Mouse (Mus musculus): ENCODE measurements around the gene Stx1b.
"Not testable (repeated sequence)": the region's sequence is repeated elsewhere in the genome, so short reads cannot be mapped to it uniquely, and the experiment has no call there.

Stx1b gene

DNA sequence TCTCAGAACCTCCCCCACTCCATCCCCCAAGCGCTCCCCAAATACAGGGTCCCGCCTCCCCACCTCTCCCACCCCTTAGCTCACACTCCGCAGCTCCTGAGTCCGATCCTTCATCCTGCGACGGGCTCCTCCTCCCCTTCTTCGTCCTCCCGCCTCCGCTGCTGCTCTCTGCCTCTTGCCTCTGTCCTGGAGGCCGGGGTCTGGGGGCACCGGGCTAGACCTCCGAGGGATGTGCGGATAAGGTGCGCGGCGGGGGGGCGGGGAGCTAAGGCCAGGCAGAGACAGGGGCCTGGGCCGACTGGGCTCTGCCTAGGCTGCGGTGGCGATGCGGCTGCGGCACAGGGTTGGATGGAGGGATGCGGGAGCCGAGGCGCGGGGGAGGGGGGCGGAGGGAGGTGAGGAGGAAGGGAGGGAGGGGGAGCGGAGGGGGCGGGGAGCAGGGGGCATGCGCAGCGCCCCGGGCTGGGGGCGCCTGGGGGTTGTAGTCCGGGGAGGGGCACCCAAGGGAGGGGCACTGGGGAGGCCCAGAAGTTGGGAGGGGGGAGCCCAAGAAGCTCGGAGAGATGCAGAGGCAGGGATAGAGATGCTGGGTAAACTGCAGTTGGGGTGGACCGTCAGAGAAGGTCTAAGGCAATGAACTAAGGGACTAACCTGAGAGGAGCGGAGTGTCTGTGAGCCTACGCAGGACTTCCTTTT lies at the start of gene Stx1b, which contains the start of gene Stx4a:
TSS of gene Stx1b (minus strand) at position 374 of the 696 bp plus-strand sequence.
TSS of gene Stx4a (plus strand) at position 119 of the 696 bp plus-strand sequence.
- DNase-seq (ENCODE audit: low read depth) = no peak

DNA sequence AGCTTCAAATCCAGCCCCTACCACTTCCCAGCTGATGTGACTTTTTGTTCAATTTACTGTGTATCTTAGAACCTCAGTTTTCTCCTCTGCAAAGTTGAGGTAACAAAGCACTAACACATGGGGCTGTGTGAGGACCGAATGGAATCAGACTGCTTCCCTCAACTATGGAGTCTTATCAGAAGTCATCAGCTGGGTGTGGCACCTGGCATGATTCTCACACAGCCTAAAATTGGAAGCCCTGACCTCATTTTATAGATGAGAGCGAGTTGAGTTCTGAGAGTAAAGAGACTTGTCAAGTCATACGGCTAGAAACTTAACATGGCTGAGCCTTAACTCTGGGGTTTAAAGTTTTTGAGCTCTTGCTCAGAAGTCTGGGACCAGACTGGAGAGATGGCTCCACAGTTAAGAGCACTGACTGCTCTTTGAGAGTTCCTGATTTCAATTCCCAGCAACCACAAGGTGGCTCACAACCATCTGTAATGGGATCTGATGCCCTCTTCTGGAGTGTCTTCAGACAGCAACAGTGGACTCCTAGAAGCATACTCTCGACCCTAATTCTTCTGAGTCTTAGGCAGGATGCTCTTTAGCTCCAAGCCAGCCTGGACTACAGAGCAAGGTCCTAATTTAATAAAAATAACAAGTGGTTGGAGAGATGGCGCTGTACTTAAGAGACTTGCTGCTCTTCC lies 45.9 kb upstream of the Stx1b start:
- DNase-seq (ENCODE audit: low read depth) = no peak

DNA sequence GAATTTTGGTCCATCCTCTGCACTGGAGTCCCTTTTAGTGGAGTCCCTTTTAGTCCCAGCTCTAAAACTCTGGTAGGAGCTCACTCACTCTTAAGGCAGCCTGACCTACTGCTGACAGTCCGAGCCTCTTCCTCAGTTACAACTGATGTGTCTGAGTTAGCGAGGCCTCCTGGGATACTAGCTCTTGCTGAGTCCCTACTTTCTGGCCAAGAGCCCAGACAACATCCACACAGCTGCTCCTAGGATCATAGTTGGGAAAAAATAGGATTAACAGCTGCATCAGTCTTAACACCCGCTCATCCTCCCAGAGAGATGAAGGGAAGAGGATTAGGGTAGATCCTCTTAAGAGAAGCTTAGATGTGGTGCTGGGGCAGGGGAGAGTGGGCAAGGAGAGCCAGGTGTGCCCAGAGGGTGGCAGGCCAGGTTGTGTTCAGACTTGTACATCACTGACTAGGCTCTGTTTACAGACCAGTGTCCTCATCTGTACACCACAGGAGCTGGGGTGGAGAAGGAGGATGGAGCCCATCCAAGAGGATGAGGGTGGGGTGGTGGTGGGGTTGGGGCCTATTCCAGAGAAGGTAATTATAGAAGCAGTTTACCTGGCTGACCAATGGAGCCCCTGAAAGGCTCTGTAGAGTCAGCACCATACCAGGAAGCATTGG lies 44.9 kb upstream of the Stx1b start:
- DNase-seq (ENCODE audit: low read depth) = no peak

DNA sequence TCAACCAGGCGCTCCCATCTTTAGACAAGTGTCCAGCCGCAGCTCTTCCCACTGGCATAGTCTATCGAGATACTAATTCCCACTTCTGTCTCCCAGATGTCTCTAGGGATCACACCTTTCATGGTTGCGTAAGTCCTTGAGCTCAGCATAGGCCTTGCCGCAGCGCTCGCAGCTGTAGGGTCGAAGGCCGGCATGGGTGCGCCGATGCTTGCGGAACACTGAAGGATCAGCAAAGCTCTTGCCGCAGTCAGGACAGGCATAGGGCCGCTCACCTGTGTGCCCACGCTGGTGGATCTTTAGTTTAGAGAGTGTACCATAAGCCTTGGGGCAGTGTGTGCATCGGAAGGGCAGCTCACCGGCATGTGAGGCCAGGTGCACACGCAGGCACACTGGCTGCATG lies 43.3 kb upstream of the Stx1b start:
- DNase-seq (ENCODE audit: low read depth) = no peak

DNA sequence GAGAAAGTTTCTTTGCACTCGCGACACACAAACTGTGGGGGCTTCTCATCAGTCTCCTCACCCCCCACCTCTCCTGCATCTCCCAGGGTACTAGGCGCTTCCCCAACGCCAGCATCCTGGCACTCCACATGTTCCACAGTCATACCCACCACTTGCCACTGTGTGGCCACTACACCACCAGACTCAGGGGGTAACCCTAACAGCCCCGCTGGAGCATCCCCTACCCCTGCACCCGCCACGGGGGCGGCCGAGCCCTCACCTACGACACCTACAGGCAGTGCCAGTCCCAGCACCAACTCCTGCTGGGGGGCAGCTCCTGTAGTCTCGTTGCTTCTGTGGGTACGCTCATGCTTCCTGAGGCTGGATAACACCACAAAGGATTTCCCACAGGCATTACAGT lies 42.1 kb upstream of the Stx1b start:
- DNase-seq (ENCODE audit: low read depth) = no peak

DNA sequence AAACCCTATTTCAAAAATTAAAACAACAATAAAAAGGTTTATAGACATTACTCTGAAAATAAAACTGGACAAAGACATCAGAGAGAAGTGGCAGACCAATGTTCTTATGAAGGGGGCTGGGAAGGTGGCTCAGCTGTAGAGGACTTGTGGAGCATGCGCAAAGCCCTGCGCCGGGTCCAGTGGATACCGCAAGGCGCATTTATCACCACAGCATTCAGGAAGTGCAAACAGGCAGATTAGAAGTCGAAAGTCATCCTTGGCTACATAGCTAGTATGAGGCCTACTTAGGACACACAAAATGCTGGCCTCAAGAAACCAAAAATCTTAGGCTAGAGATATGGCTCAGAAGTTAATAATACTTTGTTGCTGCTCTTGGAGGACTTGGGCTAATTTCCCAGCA lies 33.9 kb upstream of the Stx1b start:
- no peak for DNase-seq (ENCODE audit: low read depth)

DNA sequence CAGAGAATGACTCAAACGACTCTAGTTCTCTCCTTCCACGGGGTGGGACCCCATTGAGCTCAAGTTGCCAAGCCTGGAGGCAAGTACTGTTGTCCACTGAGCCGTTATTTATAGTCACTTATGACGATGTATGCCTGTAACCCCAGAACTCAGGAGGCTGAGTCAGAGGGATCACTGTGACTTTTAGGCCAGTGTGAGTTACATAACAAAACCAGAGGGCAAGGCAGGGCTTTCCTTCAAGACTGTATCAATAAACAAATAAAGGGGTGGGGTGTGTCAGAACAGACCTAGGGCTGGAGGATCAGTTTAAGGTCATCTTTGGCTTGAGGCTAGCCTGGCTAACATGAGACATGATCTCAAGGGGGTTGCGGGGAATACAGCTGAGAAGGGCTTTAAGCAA lies 26.6 kb upstream of the Stx1b start:
- peak; percentile 46 for DNase-seq (ENCODE audit: low read depth)

DNA sequence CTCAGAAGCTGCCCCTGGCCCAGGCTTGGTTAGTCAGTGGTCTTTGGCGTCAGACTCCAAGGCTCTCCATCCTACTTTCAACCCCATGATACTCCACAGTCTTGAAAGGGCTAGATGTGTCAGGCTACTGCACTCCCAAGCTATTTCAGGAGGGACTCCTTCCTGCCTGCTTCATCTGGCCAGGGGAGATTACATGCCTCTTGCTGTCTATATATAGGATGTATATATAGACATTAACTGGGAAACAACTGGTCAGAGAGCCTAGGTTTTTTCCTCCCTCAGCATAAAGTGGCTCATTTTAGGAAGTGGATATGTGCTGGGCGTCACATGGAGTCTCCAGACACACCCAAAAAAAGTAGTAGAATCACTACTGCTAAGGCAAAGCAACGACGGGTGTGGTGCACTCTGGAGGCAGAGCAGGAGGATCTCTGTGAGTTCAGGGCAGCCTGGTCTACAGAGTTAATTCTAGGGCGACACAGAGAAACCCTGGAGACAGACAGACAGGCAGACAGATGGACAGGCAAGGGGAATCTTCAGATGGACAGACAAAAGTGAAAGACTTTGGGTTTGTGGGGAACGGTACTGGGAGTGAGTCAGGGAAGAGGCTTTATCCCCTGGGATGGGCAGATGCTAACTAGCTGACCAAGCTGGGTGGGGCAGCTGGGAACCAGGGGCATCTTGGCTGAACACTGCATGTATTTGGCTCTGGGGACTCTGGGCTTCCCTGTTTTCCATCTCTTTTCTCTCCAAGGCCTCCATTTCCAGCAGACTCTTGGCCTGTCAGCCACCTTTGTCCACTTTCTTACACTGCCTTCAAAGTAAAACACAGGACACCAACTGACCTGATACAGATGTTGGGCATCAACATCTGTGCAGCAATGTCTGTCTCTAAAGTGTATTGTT lies 25.9 kb upstream of the Stx1b start:
- DNase-seq (ENCODE audit: low read depth) = no peak

DNA sequence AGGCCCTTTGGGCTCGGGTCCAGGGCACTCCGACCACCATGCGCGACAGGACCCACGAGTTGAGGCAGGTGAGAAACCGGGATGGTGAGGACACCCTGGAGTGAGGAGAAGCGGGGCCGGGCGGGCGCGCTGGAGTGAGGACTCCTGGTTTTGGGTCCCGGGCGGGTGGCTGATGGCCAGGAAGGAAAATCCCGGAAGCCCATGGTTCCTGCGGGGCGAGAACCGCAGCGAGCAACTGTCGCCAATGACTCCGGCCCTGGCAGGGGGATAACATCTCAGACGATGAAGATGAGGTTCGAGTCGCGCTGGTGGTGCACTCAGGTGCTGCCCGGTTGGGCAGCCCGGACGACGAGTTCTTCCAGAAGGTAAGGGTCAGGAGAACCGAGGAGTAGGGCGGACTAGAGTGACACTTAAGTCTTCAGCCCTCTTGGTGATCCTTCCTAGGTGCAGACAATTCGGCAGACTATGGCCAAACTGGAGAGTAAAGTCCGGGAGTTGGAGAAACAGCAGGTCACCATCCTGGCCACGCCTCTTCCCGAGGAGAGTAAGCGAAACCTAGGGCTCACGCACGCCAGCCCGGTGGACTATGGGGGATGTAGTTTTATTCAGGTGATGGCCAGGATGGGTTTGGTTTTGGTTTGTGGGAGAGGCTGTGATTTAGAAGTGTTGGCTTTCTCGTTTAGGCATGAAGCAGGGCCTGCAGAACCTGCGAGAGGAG lies 17.8 kb upstream of the Stx1b start:
- DNase-seq (ENCODE audit: low read depth) = peak; percentile 58

DNA sequence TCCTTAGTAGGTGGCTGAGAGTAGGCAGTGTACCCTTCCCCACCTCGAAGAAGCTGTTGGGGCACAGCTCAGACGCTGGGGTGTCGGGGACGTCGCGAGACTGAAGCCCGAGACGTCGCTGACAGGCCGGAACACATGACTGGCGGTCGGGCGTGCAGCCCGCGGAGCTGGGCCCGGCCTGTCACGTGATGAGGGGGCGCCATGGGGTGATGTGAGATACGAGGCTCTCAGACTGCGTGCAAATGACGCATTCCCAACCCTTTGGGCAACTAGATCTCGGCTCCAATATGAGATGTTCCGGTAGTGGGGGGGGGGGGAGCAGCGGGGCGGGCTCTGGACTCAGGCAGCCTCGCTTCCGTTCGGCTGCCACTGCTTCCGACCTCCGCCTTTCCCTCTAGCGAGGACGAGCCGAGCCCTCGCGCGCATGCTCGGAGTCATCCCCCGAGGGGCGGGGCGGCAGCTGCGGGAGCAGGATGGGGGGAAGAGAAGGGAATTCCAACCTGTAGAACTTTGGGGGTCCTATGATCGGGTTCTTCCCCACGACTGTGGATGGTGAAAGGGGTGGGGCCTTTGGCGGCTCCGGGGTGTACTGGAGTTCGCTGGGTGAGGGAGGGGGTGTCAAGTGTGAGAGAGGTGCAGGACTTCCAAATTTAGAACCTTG lies 17.1 kb upstream of the Stx1b start:
- peak; percentile 92 for DNase-seq (ENCODE audit: low read depth)

DNA sequence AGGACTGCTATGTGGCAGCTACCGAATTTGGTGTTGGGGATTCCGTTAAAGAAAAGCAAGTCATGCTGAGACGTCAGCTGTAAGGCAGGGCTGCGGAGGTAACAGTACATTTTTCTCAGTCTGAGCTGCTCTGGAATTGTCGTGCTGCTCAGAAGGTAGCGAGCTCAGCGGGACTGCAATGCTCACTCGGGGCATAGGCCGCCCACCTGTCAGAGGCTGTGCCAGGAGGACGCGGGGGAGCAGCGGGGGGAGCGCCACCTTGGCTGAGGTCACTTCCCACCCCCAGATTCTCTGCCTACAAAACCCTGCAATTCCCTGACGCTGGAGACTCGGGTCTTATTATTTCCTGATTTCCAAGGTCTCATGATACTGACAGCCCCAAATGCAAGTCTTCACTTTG lies 16.5 kb upstream of the Stx1b start:
- DNase-seq (ENCODE audit: low read depth) = no peak

DNA sequence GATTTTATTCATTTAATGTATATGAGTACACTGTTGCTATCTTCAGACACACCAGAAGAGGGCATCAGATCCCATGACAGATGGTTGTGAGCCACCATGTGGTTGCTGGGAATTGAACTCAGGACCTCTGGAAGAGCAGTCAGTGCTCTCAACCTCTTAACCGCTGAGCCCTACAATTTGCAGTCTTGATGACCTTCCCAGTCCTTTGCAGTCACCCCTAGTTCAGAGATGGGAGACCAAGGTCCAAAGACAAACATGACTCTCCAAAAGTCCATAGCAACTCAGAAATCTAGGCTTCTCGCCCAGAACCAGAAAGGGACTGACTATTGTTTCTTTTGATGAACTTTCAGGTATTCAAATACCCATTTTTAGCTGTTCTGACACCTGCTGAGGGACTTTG lies 15.7 kb upstream of the Stx1b start:
- not testable (repeated sequence) for DNase-seq (ENCODE audit: low read depth)

DNA sequence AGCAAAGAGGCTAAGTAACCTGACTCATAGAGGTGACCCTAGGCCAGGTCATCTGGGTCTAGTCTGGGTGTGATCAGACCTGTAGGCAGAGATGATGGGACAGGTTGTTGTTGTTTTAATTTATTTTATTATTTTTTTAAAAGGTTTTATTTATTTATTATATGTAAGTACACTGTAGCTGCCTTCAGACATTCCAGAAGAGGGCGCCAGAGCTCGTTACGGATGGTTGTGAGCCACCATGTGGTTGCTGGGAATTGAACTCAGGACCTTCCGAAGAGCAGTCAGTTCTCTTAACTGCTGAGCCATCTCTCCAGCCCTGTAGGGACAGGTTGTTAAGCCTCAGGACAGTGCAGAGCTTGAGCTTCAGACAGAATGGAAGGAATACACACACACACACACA lies 13.5 kb upstream of the Stx1b start:
- DNase-seq (ENCODE audit: low read depth) = not testable (repeated sequence)

DNA sequence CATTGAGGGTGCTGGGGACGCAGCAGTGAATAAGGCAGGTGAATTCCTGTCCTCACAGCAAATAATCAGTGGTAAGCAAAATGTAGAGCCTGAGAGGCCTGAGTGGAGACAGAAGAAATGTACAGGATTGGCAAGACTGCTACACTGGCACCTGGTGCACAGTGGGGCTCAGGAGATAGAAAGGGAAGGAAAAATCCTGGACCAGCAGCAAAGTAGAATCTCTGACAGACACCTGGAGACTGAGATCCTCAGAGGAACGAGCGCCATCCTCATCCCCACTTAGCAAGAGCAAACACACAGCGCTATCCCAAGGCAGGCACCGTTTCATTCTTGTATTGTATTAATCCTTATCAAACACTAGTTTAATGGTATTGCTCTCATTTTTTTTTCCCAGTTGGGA lies 13.1 kb upstream of the Stx1b start:
- no peak for DNase-seq (ENCODE audit: low read depth)

DNA sequence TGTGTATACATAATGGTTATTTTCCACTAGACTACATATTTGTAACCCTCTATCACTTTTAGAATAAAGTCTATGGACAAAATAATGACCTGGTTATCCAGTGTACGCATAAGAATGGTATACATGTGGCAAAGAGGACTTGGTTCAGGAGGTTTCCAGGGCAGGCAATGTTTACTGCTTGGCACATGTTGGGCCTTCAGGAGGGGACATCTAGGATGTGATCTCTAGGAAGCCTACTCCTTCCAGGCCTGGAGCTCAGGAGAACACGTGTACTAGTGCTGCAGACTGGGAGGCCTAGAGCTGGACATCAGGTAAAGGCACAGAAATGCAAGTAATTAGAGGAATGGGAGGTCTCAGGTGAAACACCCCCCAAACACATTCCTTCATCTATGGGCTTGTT lies 11.2 kb upstream of the Stx1b start:
- no peak for DNase-seq (ENCODE audit: low read depth)

DNA sequence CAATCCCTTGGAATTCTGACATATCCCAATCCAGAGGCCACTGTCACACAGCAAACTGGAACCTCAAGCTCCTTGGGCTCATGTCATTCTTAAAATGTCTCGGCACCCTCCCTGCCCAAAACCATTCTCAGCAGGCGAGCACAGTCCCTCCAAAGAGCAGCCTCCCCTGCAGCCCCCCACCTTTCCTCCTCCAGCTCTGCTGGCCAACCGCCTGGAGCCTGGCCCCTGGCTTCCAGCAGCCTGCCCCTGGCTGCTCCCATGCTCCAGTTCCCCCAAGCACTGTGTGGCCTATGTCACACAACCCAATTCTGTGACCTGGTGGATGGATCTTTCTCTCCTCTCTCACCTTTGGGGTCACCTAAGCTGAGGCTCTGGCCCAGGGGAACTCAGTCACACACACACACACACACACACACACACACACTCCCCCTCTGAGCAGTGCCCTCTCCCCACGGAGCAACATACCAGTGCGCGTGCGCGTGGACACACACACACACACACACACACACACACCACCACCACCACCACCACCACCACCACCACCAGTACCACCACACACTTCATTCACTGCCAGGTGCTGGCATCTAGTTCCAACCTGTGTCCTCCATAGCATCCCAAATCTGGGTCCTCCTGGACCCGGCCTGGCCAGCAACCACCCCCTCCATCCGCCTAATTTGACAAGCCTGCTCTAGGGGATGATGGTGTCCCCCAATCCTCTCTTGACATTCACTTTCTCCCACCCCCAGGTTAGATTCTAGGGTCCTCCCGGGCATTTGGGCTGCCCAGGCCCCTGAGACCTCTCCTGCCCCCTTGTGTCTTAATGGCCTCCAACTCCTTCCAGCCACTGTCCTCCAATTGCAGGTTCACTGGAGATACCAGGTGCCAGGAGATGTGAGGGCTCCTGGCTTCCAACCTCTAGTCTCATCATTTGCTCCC lies 845 bp downstream of the Stx1b start:
- DNase-seq (ENCODE audit: low read depth) = no peak

DNA sequence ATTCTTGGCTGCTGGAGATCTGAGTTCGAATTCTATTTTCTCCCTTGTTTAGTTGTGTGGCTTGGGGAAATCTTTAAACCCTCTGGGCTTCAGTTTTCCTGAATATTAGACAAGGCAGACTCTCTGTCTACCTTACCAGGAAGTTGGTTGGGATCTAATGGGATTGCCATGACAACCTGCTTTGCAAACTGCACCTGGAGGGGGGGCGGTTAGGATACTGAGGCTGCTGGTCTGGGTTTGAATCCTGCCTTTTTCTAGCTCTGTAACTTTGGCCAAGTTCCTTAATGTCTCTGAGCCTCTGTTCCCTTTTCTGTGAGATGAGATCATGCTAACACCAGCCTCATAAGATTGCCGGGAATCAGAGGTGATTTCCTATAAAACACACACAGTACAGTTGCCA lies 1.9 kb downstream of the Stx1b start:
- DNase-seq (ENCODE audit: low read depth) = no peak

DNA sequence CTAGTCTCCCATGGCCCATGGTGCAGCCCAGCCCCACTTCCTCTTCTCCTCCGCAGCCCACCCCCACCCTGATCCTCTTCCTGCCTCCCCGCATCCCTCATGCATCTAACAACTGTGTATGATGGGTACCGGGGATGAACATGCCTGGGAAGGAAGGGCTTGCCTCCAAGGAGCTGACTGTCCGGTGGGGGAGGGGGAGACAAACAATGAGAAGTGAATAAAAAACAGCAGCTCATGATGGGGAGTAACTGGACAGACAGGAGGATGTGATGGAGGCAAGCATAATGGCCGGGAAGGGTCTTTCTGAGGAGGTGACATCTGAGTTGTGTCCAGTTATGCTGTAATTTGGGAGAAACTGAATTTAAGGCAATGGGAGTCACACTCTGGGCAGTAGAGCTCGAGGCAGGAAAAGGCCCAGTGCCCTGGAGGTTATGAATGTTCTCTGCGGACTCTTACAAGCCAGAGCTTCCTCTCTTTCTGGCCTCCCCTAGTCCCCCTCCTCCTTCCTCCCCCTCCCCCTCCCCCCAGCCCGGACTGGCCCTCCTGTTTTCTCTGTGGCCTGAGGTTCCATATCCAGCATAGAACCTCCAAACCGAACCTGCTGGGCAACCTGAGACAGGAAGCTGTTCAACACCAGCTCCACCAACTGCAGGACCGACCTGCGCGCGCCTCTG lies 3.4 kb downstream of the Stx1b start:
- DNase-seq (ENCODE audit: low read depth) = no peak

DNA sequence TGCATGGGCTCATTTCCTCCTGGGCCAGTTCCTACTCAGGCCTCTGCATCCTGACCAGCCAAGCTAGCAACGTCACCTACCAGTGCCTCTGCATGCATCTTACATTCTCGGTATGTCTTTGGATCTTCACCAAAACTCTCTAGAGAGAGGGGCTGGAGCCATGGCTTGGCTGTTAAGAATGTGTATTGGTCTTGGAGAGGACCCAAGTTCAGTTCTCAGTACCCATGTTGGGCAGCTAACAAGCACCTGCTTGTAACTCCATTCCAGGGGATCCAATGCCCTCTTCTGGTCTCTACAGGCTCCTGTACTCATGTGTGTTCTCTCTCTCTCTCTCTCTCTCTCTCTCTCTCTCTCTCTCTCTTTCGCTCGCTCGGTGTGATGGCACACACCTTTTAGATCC lies 6.6 kb downstream of the Stx1b start:
- DNase-seq (ENCODE audit: low read depth) = no peak

Data from fibroblast of lung, adult 2 months (primary cell).